Mouse (Mus musculus) liver, embryonic 14.5 days (tissue): ENCODE measurements around the gene Npr2. TPM values are rescaled to one million over a fixed set of nuclear protein-coding genes. Genes with fewer than 3 reads are reported as not detected.

ENCODE experiments used
- ATAC-seq: fragments of 200-750 bp; cut with Nextera tagmentation; 2 replicates; pipeline ENCODE4 v1.8.0; 2017; ENCODE audit warnings: moderate number of reproducible peaks, mild to moderate bottlenecking, moderate library complexity; ENCODE audit not compliant: insufficient read depth
- DNase-seq, 3 experiments: peaks; one replicate each; pipeline ENCODE4 v3.0.0-alpha.2; 2012 to 2013; ENCODE audit warnings: low read depth in 3 of 3, low spot score in 3 of 3
- H3K27ac ChIP-seq: fragments of 300-500 bp; sonication (generic); 2 replicates; pipeline ENCODE4 v1.5.1; 2014; ENCODE audit warnings: moderate library complexity, mild to moderate bottlenecking, control low read depth, inconsistent platforms
- H3K27me3 ChIP-seq: fragments of 300-500 bp; sonication (generic); 2 replicates; pipeline ENCODE4 v1.6.1; 2014; ENCODE audit warnings: mild to moderate bottlenecking, low read length, moderate library complexity; ENCODE audit not compliant: control insufficient read depth, insufficient read depth
- H3K36me3 ChIP-seq: fragments of 300-500 bp; sonication (generic); replicated peaks from 2 replicates; pipeline ENCODE4 v1.6.1; 2014; ENCODE audit warnings: low read depth; ENCODE audit not compliant: control insufficient read depth, insufficient read depth
- H3K4me1 ChIP-seq, 2 experiments: fragments of 200-500 bp in 1 of 2; fragments of 300-500 bp in 1 of 2; sonication (generic) in 1 of 2; replicated peaks; 2 replicates each; pipeline ENCODE4 v1.6.1; 2012 to 2014; ENCODE audit warnings: antibody characterized with exemption in 1 of 2, inconsistent platforms in 1 of 2, low read length in 1 of 2; ENCODE audit not compliant: control insufficient read depth in 2 of 2, insufficient read depth in 2 of 2
- H3K4me2 ChIP-seq: fragments of 300-500 bp; sonication (generic); 2 replicates; pipeline ENCODE4 v1.6.1; 2014; ENCODE audit warnings: low read depth, mild to moderate bottlenecking, control low read depth, moderate library complexity
- H3K4me3 ChIP-seq, 2 experiments: fragments of 200-500 bp in 1 of 2; fragments of 300-500 bp in 1 of 2; sonication (generic) in 1 of 2; 2 replicates each; pipeline ENCODE4 v1.5.1; 2012 to 2014; ENCODE audit warnings: low read depth in 2 of 2, low read length in 2 of 2, mild to moderate bottlenecking in 2 of 2, control low read depth in 1 of 2, inconsistent platforms in 1 of 2, moderate library complexity in 1 of 2; ENCODE audit not compliant: insufficient read depth in 1 of 2
- H3K9ac ChIP-seq: fragments of 300-500 bp; sonication (generic); replicated peaks from 2 replicates; pipeline ENCODE4 v1.6.1; 2014; ENCODE audit warnings: mild to moderate bottlenecking, control low read depth, moderate library complexity
- H3K9me3 ChIP-seq: fragments of 300-500 bp; sonication (generic); 2 replicates; pipeline ENCODE4 v1.6.1; 2016; ENCODE audit warnings: low read length, mixed read lengths; ENCODE audit not compliant: control insufficient read depth
- CTCF ChIP-seq: IDR thresholded peaks from 2 replicates; pipeline ENCODE4 v1.5.1; 2016; ENCODE audit warnings: antibody characterized with exemption, low read depth, control low read depth
- EP300 ChIP-seq: IDR thresholded peaks from 2 replicates; pipeline ENCODE4 v1.6.1; 2016; ENCODE audit warnings: antibody characterized with exemption, low read depth
- WGBS: fragments of 180-500 bp; shearing (Covaris S2); extraction: QIAGEN DNeasy Blood & Tissue Kit; methylation state at CpG from one replicate; pipeline ENCODE4 v1.1.7; 2014; ENCODE audit not compliant: insufficient replicate concordance; 5-methylcytosine and 5-hydroxymethylcytosine counted together
- polyA plus RNA-seq, 2 experiments: library from polyadenylated mRNA; depleted of rRNA in 1 of 2; stranded (reverse) in 1 of 2; unstranded in 1 of 2; fragments of >200 nt; fragmentation: Nextera tagmentation in 1 of 2; extraction: Ambion mirVana in 1 of 2; gene quantifications; 2 replicates each; pipeline versions ENCODE4 v1.2.1 to v1.2.3; 2012 to 2014

Npr2 gene
- polyA plus RNA-seq, 2 experiments = 0.72 to 1.7 TPM

DNA sequence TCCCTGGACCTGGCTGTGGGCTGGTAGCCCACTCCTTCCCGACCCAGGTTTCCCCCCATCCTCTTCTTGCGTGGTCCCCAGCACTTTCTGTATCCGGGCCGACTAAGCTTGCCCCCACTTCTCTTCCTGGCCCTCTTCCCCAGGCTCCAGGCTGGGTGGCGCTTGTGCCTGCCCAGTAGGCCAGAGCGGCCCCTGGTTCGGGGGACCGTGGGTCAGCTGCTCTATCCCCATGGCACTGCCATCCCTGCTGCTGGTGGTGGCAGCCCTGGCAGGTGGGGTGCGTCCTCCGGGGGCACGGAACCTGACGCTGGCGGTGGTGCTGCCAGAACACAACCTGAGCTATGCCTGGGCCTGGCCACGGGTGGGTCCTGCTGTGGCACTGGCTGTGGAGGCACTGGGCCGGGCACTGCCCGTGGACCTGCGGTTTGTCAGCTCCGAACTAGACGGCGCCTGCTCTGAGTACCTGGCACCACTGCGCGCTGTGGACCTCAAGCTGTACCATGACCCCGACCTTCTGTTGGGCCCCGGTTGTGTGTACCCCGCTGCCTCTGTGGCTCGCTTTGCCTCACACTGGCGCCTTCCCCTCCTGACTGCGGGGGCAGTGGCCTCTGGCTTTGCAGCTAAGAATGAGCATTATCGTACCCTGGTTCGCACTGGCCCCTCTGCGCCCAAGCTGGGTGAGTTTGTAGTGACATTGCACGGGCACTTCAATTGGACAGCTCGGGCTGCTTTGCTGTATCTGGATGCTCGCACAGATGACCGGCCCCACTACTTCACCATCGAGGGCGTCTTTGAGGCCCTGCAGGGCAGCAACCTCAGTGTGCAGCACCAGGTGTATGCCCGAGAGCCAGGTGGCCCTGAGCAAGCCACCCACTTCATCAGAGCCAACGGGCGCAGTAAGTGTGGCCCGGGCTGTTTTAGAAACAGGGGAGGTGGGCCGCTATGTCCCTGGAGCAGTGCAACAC is 503 bp downstream of the Npr2 start:
- WGBS = 59% methylated on average over 42 of the region's 42 CpGs
- Histone ChIP-seq H3K4me2 (peak overlapping the region; percentile 68), H3K27me3 (peaks cover 26% of the 10 kb centered on the region), H3K9me3 (no peaks in the 10 kb centered on the region), H3K36me3 (no peaks in the 10 kb centered on the region), H3K27ac (no peak overlapping the region), H3K4me1 (peaks cover 0 to 7% of the 10 kb centered on the region in 2 experiments; a peak in 1 of 4 replicates), H3K9ac (no peak overlapping the region), H3K4me3 (peak overlapping the region; percentile 37 to 55; a peak in 3 of 4 replicates)
- no peak for TF ChIP-seq EP300
- no peak for TF ChIP-seq CTCF
- DNase-seq (no peak), ATAC-seq (no peak)

DNA sequence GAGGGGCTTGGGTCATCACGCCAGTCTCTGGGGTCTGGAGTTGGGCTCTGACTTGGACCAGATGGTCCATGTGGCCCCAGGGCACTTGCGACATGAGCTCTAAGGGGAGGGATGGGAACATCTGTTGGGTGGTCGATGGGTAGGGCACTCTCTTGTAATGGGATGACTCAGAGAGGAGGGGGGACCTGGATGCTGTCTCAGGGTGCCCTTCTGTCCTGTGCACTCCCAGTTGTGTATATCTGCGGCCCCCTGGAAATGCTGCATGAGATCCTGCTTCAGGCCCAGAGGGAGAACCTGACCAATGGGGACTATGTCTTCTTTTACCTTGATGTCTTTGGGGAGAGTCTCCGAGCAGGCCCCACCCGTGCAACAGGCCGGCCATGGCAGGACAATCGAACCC is 1.6 kb downstream of the Npr2 start:
- Histone ChIP-seq H3K27ac (no peak overlapping the region), H3K36me3 (no peaks in the 10 kb centered on the region), H3K4me1 (peaks cover 0 to 7% of the 10 kb centered on the region in 2 experiments; a peak in 1 of 4 replicates), H3K9me3 (no peaks in the 10 kb centered on the region), H3K9ac (no peak overlapping the region), H3K27me3 (peaks cover 26% of the 10 kb centered on the region), H3K4me2 (no peak overlapping the region), H3K4me3 (no peak overlapping the region)
- WGBS = 69% methylated on average over 8 of the region's 8 CpGs
- no peak for TF ChIP-seq EP300
- TF ChIP-seq CTCF = no peak
- DNase-seq (no peak), ATAC-seq (no peak)

DNA sequence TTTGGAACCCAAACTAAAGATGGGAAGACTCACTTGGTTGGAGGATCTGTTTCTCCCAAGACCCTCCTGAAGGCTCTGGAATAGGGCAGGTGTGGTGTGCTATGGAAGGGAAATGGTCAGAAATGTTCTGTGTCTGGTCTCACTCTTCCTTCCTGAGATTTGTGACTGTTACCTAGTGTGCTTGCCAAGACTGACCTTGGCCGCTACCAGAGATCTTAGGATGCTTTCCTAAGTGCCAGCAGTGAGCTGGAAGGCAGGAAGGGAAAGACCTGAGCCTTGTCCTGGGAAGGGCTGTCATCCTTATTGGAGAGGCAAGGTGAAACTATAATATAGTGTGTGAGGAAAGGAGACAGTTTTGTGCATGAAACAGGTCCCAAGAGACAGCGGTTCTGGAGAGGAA is 2.0 kb downstream of the Npr2 start:
- Histone ChIP-seq H3K4me1 (peaks cover 0 to 7% of the 10 kb centered on the region in 2 experiments; a peak in 1 of 4 replicates), H3K4me2 (no peak overlapping the region), H3K27me3 (peaks cover 26% of the 10 kb centered on the region), H3K9me3 (no peaks in the 10 kb centered on the region), H3K36me3 (no peaks in the 10 kb centered on the region), H3K9ac (no peak overlapping the region), H3K27ac (no peak overlapping the region), H3K4me3 (no peak overlapping the region)
- DNase-seq = no peak
- ATAC-seq = no peak
- 73% methylated on average over 2 of the region's 2 CpGs for WGBS
- TF ChIP-seq EP300 (no peak), CTCF (no peak)

DNA sequence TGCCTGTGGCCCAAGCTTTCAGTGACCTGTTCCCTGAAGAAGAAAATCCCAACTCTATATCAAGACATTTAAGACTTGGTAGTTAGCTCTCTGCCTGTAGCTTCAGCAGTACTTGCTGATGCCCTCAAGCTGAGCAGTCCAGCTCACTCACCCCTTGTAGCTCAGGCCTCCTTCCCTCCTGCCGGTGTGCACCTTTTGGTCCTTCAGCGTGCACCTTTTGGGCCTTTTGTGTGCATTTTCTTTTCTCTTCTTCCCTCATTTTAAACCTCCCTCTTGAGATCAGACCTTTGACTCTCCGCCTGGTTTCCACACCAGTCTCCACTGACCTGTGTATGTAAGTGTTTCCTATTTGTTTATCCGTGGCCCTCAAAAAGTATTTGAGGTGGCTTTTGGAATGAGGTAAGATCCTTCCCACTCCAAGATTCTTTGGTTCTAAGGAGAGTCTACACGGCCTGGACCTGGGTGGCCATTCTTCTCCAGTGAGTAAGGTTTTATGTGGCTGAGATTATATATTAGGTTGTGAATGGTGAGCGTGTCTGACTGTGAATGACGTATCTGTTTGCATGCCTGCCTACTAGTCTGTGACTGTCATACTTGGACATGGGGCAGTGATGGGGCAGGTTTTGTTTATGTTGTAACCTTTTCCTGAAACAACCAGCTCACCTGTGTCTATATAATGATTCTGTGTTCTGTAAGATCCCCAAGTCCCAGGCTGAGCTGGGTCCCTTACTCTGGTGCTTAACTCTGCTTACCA is 3.1 kb downstream of the Npr2 start:
- H3K9me3 ChIP-seq = no peaks in the 10 kb centered on the region
- peaks cover 26% of the 10 kb centered on the region for H3K27me3 ChIP-seq
- peaks cover 0 to 3% of the 10 kb centered on the region in 2 experiments; a peak in 1 of 4 replicates for H3K4me1 ChIP-seq
- ATAC-seq = no peak
- H3K36me3 ChIP-seq = no peaks in the 10 kb centered on the region
- no peak overlapping the region for H3K4me2 ChIP-seq
- H3K9ac ChIP-seq = no peak overlapping the region
- no peak overlapping the region for H3K27ac ChIP-seq
- no peak overlapping the region for H3K4me3 ChIP-seq
- no peak for TF ChIP-seq CTCF
- no peak for TF ChIP-seq EP300
- no peak for DNase-seq
- WGBS = 66% methylated on average over 7 of the region's 7 CpGs

DNA sequence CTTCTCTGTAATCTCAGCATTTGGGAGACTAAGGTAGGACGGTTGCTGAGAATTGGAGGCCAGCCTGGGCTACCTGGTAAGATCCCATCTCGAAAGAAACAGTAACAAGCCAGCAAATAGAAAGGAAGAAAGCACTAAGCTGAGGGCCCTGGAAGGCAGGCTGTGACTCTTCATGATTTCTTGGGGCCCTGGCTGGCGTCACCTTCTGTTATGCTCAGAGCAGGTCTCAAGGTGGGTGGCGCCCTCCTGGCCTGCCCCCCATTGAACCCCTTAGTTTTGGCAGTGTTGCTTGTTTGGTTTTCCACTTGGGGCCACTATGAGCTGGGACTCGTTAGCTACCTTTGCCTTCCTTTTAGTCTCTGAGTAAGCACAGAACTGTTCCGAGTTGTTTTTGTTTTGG is 5.0 kb downstream of the Npr2 start:
- DNase-seq (no peak), ATAC-seq (no peak)
- no peak overlapping the region for H3K9ac ChIP-seq
- TF ChIP-seq EP300 (no peak), CTCF (no peak)
- no peak overlapping the region for H3K4me3 ChIP-seq
- H3K4me2 ChIP-seq = no peak overlapping the region
- H3K27me3 ChIP-seq = peaks cover 11% of the 10 kb centered on the region
- H3K27ac ChIP-seq = no peak overlapping the region
- 64% methylated on average over 6 of the region's 6 CpGs for WGBS
- no peaks in the 10 kb centered on the region for H3K9me3 ChIP-seq
- no peaks in the 10 kb centered on the region for H3K36me3 ChIP-seq
- no peaks in the 10 kb centered on the region for H3K4me1 ChIP-seq
